Mouse (Mus musculus) layer of hippocampus, postnatal 25 days (tissue): Measurements from ENCODE around the gene Actr10. TPM values are rescaled to one million over a fixed set of nuclear protein-coding genes. Genes with fewer than 3 reads are reported as not detected.

Experiments
- total RNA-seq, 2 experiments: library from RNA; stranded (reverse); gene quantifications; 2 replicates each; pipeline ENCODE4 v1.2.3; 2021

The Actr10 gene
- total RNA-seq, 2 experiments from 2014 or later: 174 to 178 TPM

Other genes starting within 250 kb of the Actr10 start
- 10 to 100 TPM; 15.4 to 16.8 TPM for gene Frmd6, start 112.3 kb upstream of the Actr10 start, total RNA-seq
- 100 to 1,000 TPM; 207 to 215 TPM for gene Psma3, start 36.8 kb downstream of the Actr10 start, total RNA-seq
- gene Arid4a, start 78.1 kb downstream of the Actr10 start, total RNA-seq: 10 to 100 TPM; 36.8 to 41.7 TPM
- gene Tomm20l, start 173.6 kb downstream of the Actr10 start, total RNA-seq: not detected
- gene Timm9, start 198.8 kb downstream of the Actr10 start, total RNA-seq: 10 to 100 TPM; 54.0 to 54.6 TPM
- 1 to 10 TPM; 5.4 to 6.6 TPM for gene 2700049A03Rik, start 199.0 kb downstream of the Actr10 start, total RNA-seq